Mouse (Mus musculus) MEL (cell line): ENCODE data around the gene Colgalt2. TPM values are rescaled to one million over a fixed set of nuclear protein-coding genes. Genes with fewer than 3 reads are reported as not detected.

Source experiments
- DNase-seq: peaks from one replicate; pipeline ENCODE4 v3.0.0; 2011; ENCODE audit warnings: low read depth, low spot score
- H3K27ac ChIP-seq: 2 replicates; pipeline ENCODE4 v1.5.1; 2012; ENCODE audit warnings: low read depth, mild to moderate bottlenecking, control low read depth, low read length, moderate library complexity; ENCODE audit not compliant: control insufficient read depth
- H3K27me3 ChIP-seq, 2 experiments: fragments of 150-350 bp in 1 of 2; sonication (generic) in 1 of 2; 2 replicates each; pipeline ENCODE4 v1.6.1; 2012; ENCODE audit warnings: low read length in 2 of 2, mild to moderate bottlenecking in 2 of 2, improper control_type of control experiment in 1 of 2, moderate library complexity in 1 of 2; ENCODE audit not compliant: insufficient read depth in 2 of 2, control insufficient read depth in 1 of 2
- H3K36me3 ChIP-seq, 2 experiments: 2 replicates each; pipeline ENCODE4 v1.6.1; 2012 to 2014; ENCODE audit warnings: low read length in 2 of 2, improper control_type of control experiment in 1 of 2, inconsistent platforms in 1 of 2, mild to moderate bottlenecking in 1 of 2; ENCODE audit not compliant: insufficient read depth in 2 of 2, control insufficient read depth in 1 of 2
- H3K4me1 ChIP-seq, 2 experiments: fragments of 150-350 bp in 1 of 2; sonication (generic) in 1 of 2; 2 replicates each; pipeline ENCODE4 v1.6.1; 2012; ENCODE audit warnings: low read length in 2 of 2, improper control_type of control experiment in 1 of 2, mild to moderate bottlenecking in 1 of 2; ENCODE audit not compliant: insufficient read depth in 2 of 2, control insufficient read depth in 1 of 2
- H3K4me3 ChIP-seq, 2 experiments: fragments of 150-350 bp in 1 of 2; sonication (generic) in 1 of 2; 2 replicates each; pipeline ENCODE4 v1.5.1; 2012; ENCODE audit warnings: low read depth in 2 of 2, low read length in 2 of 2, mild to moderate bottlenecking in 2 of 2, moderate library complexity in 2 of 2, control low read depth in 1 of 2, improper control_type of control experiment in 1 of 2; ENCODE audit not compliant: control insufficient read depth in 1 of 2, insufficient read depth in 1 of 2
- H3K79me2 ChIP-seq: 2 replicates; pipeline ENCODE4 v1.6.1; 2012; ENCODE audit warnings: mild to moderate bottlenecking, low read length, moderate library complexity; ENCODE audit not compliant: control insufficient read depth, poor library complexity, insufficient read depth
- H3K9ac ChIP-seq: 2 replicates; pipeline ENCODE4 v1.6.1; 2012; ENCODE audit warnings: low read depth, mild to moderate bottlenecking, control low read depth, low read length, moderate library complexity; ENCODE audit not compliant: control insufficient read depth, poor library complexity, severe bottlenecking
- H3K9me3 ChIP-seq: fragments of 150-350 bp; sonication (generic); replicated peaks from 2 replicates; pipeline ENCODE4 v1.6.1; 2012; ENCODE audit warnings: mild to moderate bottlenecking, low read length, improper control_type of control experiment, moderate library complexity; ENCODE audit not compliant: insufficient read depth
- CTCF ChIP-seq, 3 experiments: IDR thresholded peaks in 2 of 3; conservative IDR thresholded peaks in 1 of 3; 2 replicates each; pipeline ENCODE4 v1.5.1; 2011 to 2012; ENCODE audit warnings: low read length in 3 of 3, low read depth in 2 of 3, mild to moderate bottlenecking in 2 of 3, improper control_type of control experiment in 1 of 3, inconsistent platforms in 1 of 3, mixed read lengths in 1 of 3, moderate library complexity in 1 of 3; ENCODE audit not compliant: control insufficient read depth in 1 of 3, insufficient read depth in 1 of 3, poor library complexity in 1 of 3, severe bottlenecking in 1 of 3
- E2F4 ChIP-seq: IDR thresholded peaks from 2 replicates; pipeline ENCODE4 v1.6.1; 2011; ENCODE audit warnings: low read depth, low read length, improper control_type of control experiment, borderline replicate concordance
- ELF1 ChIP-seq: IDR thresholded peaks from 2 replicates; pipeline ENCODE4 v1.6.1; 2014; ENCODE audit warnings: low read depth, mild to moderate bottlenecking, inconsistent platforms, low read length, improper control_type of control experiment, moderate library complexity
- JUND ChIP-seq: IDR thresholded peaks from 2 replicates; pipeline ENCODE4 v1.6.1; 2011; ENCODE audit warnings: low read depth, mild to moderate bottlenecking, improper control_type of control experiment, low read length
- KAT2A ChIP-seq: conservative IDR thresholded peaks from 2 replicates; pipeline ENCODE4 v1.6.1; 2012; ENCODE audit warnings: low read depth, low read length, improper control_type of control experiment, inconsistent platforms
- MAX ChIP-seq: IDR thresholded peaks from 2 replicates; pipeline ENCODE4 v1.6.1; 2011; ENCODE audit warnings: low read length, improper control_type of control experiment
- MAZ ChIP-seq: IDR thresholded peaks from 2 replicates; pipeline ENCODE4 v1.6.1; 2012; ENCODE audit warnings: low read depth, mild to moderate bottlenecking, inconsistent platforms, low read length, improper control_type of control experiment
- MEF2A ChIP-seq: IDR thresholded peaks from 2 replicates; pipeline ENCODE4 v1.6.1; 2014; ENCODE audit warnings: low read depth, mild to moderate bottlenecking, inconsistent platforms, low read length, improper control_type of control experiment; ENCODE audit not compliant: poor library complexity, insufficient replicate concordance, severe bottlenecking; ENCODE audit errors: extremely low read depth
- MXI1 ChIP-seq: IDR thresholded peaks from 2 replicates; pipeline ENCODE4 v1.6.1; 2011; ENCODE audit warnings: mild to moderate bottlenecking, low read depth, low read length, improper control_type of control experiment
- NELFE ChIP-seq: IDR thresholded peaks from 2 replicates; pipeline ENCODE4 v1.6.1; 2011; ENCODE audit warnings: low read depth, low read length, improper control_type of control experiment
- POLR2AphosphoS2 ChIP-seq: IDR thresholded peaks from 2 replicates; pipeline ENCODE4 v1.6.1; 2011; ENCODE audit warnings: low read length, improper control_type of control experiment
- POLR2AphosphoS5 ChIP-seq: IDR thresholded peaks from 2 replicates; pipeline ENCODE4 v1.6.1; 2012; ENCODE audit warnings: low read depth, borderline replicate concordance, mild to moderate bottlenecking, inconsistent platforms, low read length, moderate library complexity, mixed read lengths
- RCOR1 ChIP-seq: IDR thresholded peaks from 2 replicates; pipeline ENCODE4 v1.6.1; 2012; ENCODE audit warnings: low read depth, mild to moderate bottlenecking, inconsistent platforms, low read length, improper control_type of control experiment
- SIN3A ChIP-seq: IDR thresholded peaks from 2 replicates; pipeline ENCODE4 v1.6.1; 2012; ENCODE audit warnings: low read length, improper control_type of control experiment, inconsistent platforms
- TAL1 ChIP-seq: IDR thresholded peaks from 2 replicates; pipeline ENCODE4 v1.6.1; 2012; ENCODE audit warnings: mild to moderate bottlenecking, inconsistent platforms, low read length, moderate library complexity, mixed read lengths
- USF2 ChIP-seq, 2 experiments: IDR thresholded peaks; 2 replicates each; pipeline ENCODE4 v1.6.1; 2011 to 2012; ENCODE audit warnings: improper control_type of control experiment in 2 of 2, low read length in 2 of 2, borderline replicate concordance in 1 of 2, inconsistent platforms in 1 of 2, low read depth in 1 of 2, mild to moderate bottlenecking in 1 of 2; ENCODE audit not compliant: insufficient read depth in 1 of 2
- ZMIZ1 ChIP-seq: IDR thresholded peaks from 2 replicates; pipeline ENCODE4 v1.6.1; 2012; ENCODE audit warnings: low read depth, mild to moderate bottlenecking, inconsistent platforms, low read length, improper control_type of control experiment, moderate library complexity
- polyA plus RNA-seq, 2 experiments: library from polyadenylated mRNA; stranded (reverse) in 1 of 2; unstranded in 1 of 2; fragments of >175 nt in 1 of 2; fragments of >200 nt in 1 of 2; gene quantifications; 2 replicates each; pipeline versions ENCODE4 v1.2.1 to v1.2.4; 2012; ENCODE audit warnings: low replicate concordance in 2 of 2, low read depth in 1 of 2; ENCODE audit not compliant: insufficient read length in 2 of 2, insufficient read depth in 1 of 2, missing spikeins in 1 of 2
- total RNA-seq: library from RNA; depleted of rRNA; stranded (reverse); fragments of 300-350 nt; gene quantifications from 2 replicates; pipeline ENCODE4 v1.2.3, GENCODE M21; 2012

Colgalt2 gene
- total and polyA plus RNA-seq, 3 experiments, result not detected

- H3K9ac ChIP-seq, result no peak overlapping the region
- DNase-seq, result no peak
- H3K4me3 ChIP-seq, result no peak overlapping the region
- H3K9me3 ChIP-seq, result no peaks in the 10 kb centered on the region
- peaks cover 12% of the 10 kb centered on the region in 2 experiments; a peak in 3 of 4 replicates for H3K27me3 ChIP-seq
- H3K4me1 ChIP-seq, result no peaks in the 10 kb centered on the region
- no peaks in the 10 kb centered on the region for H3K79me2 ChIP-seq
- TF ChIP-seq MAX, result no peak
- TF ChIP-seq MAZ, result no peak
- no peak for TF ChIP-seq TAL1
- no peak for TF ChIP-seq SIN3A
- TF ChIP-seq NELFE, result no peak
- no peak for TF ChIP-seq JUND
- no peak for TF ChIP-seq MEF2A
- TF ChIP-seq E2F4, result no peak
- no peak for TF ChIP-seq ZMIZ1
- no peaks in the 10 kb centered on the region for H3K36me3 ChIP-seq
- no peak overlapping the region for H3K27ac ChIP-seq
Measured at GRCm38 (mm10) chr1:152543449-152544159, 144.0 kb downstream of the Colgalt2 start.

GRCm38 (mm10) chr1:152549061-152549738 lies 149.6 kb downstream of the Colgalt2 start:
- DNase-seq, result no peak
- no peaks in the 10 kb centered on the region for H3K36me3 ChIP-seq
- no peak for TF ChIP-seq POLR2AphosphoS5
- TF ChIP-seq USF2 (IDR thresholded peaks at IDR 0.05; ENCODE audit: borderline replicate concordance in 1 of 2, insufficient read depth in 1 of 2, low read depth in 1 of 2, low read length in 2 of 2), result no peak
- no peak for TF ChIP-seq ELF1
- no peak for TF ChIP-seq NELFE
- no peak for TF ChIP-seq MXI1
- TF ChIP-seq MEF2A, result no peak
- no peak for TF ChIP-seq CTCF (IDR thresholded peaks at IDR 0.05 in 2 of 3, conservative IDR thresholded peaks at IDR 0.05 in 1 of 3; ENCODE audit: control insufficient read depth in 1 of 3, insufficient read depth in 1 of 3, low read depth in 2 of 3, low read length in 3 of 3, poor library complexity in 1 of 3, severe bottlenecking in 1 of 3)
- no peak for TF ChIP-seq KAT2A
- no peak for TF ChIP-seq RCOR1
- TF ChIP-seq POLR2AphosphoS2, result no peak
- no peak for TF ChIP-seq SIN3A
- H3K4me1 ChIP-seq, result no peaks in the 10 kb centered on the region
- no peak overlapping the region for H3K4me3 ChIP-seq
- H3K79me2 ChIP-seq, result no peaks in the 10 kb centered on the region
- H3K27ac ChIP-seq, result no peak overlapping the region
- H3K9me3 ChIP-seq, result no peaks in the 10 kb centered on the region
- peaks cover 8 to 13% of the 10 kb centered on the region in 2 experiments for H3K27me3 ChIP-seq
- no peak overlapping the region for H3K9ac ChIP-seq
